Mouse (Mus musculus): Measurements from ENCODE around the gene 4933421I07Rik.

4933421I07Rik gene

DNA sequence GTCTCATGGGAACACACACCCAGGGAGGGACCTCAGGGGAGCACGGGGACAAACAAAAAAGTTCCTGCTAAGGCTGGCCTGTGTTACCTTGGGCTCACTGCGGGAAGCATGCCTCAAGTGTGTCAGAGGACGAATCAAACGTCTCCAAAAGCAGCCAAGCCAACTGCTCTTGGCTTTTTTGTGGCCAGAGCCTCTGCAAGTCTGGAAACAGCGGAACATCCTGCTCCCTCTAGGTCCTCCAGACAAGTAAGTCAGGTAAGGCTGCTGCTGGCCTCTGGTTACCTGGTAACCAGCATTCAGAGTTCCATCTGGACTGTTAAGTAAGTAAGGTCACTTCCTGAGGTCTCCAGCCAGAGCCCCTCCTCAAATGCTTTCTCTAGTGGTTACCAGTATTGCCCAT, at the start of gene 4933421I07Rik:
Gene 4933421I07Rik (minus strand): TSS at position 271 of the 400 bp plus-strand sequence.
- no peak for DNase-seq (ENCODE audit: extremely low read depth, low read depth)

DNA sequence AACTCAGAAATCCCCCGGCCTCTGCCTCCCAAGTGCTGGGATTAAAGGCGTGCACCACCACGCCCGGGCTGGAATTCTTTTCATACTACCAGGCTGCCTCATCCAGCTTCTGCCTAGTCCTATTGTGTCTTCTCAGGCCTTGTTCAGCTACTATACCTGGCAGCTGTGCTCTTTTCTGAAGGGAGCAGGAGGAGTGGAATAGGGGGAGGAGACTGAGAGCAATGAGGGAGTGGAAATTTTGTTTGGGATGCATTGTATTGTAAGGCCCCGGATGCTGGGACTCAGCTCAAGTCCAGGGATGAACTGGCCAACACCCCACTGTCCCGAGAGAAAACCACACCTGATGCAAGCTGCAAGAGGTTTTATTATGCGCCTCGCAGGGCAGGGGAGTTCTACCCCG, 49.4 kb upstream of the 4933421I07Rik start:
- no peak for DNase-seq (ENCODE audit: extremely low read depth, low read depth)

DNA sequence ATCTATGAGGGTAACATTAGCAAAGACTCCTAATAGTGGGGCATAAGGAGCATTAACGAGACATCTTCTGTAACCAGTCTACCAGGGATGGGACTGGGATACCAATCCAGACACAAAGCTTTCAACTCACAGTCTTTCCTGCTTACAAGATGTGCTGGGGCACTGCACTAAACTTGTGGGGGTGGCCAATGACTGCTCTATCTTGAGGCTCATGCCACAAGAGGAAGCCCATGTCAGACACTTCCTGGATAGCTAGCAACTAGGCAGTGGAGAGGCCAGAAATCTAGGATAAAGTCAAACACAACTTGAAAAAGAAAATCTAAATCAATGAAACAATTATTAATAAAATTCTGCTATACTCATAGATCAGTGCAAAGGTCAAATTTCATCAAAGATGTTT, 48.3 kb upstream of the 4933421I07Rik start:
- no peak for DNase-seq (ENCODE audit: extremely low read depth, low read depth)

DNA sequence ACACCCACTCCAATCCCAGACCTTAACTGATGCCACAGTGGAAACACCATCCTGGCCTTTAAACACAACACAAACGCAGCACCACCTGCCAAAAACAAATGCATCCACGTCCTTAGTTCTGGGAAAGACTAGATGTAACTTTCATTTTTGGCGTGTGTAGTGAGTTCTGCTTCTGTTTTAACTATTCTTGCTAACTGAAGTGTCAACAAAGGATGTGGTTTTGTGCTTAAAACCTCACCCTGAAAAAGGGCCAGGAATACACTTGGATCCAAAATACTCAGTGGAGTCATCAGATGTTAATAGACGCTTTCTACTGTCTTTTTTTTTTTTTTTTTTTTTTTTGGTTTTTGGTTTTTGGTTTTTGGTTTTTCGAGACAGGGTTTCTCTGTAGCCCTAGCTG, 42.9 kb upstream of the 4933421I07Rik start:
- no peak for DNase-seq (ENCODE audit: extremely low read depth, low read depth)

DNA sequence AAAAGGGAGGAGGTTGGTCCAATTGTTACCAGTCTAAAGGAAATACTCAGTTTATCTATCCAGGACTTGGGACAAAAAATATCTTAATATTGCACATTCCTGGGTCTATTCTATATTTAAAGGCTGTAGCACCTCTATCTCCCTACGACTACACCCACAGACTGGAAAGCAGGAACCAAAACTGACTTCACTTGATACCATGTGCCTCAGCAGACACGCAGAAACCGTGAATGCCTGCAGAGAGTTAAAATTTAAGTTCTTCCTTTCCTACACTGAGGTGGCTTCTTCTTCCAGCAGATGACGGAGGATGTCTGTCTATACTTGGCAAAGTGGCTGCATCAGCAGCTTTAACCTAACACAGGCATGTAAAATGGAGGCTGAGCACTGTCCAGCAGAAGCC, 42.4 kb upstream of the 4933421I07Rik start:
- no peak for DNase-seq (ENCODE audit: extremely low read depth, low read depth)

DNA sequence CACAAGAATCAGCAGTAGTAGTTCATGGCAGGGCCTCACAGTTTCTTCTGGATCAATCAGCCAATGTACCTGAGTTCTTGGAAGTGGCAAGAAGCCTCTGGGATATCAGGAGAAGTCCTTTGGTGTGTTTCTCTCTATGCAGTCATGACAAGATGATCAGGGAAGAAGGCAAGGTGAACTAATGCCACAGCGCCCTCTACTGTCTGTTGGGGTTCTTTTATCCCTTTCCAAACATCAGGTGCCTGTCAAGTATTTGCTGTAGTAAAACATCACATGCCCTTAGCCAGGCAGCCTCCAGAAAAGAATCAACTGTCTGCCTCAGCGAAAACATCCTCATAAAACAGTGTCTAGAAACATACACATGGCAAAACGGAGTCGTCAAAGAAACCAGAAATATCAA, 6.7 kb upstream of the 4933421I07Rik start:
- DNase-seq (ENCODE audit: extremely low read depth, low read depth): no peak

DNA sequence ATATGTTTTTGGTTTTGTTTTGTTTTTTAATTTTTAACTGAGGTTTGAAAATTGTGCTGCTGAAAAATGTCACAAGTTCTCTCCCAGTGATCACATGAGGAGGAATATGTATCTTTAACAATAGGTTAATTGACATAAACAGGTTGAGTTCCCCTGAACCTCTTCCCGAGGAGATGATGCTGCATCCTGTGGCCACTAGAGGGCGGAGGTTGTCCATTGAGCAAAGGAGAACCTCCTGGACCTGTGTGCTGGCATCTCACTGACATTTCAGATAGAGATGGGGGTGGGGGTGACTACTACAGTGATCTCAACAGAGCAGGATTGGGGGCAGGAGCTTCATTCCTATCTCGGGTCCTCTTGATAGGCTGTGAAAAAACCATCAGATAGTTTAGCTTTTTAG, 2.7 kb upstream of the 4933421I07Rik start:
- DNase-seq (ENCODE audit: extremely low read depth, low read depth): no peak

DNA sequence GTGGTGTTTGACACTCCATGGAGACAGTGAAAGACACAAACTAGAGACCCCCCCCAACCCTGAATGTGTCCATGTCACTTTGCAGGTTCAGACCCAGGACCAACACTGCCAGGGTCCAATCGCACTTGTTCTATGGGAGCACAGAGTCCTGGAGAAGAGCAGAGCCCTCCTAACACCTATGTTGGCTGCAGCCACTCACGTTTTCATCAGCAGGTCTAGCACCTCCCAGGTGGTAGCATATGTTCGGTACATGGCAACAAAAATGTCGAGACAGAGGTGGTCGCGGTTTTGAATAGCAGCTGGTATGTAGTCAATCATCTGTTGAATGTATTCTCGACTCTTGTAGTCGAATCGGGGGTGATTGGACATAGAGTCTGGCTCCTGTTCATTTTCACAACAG, 568 bp downstream of the 4933421I07Rik start:
- no peak for DNase-seq (ENCODE audit: extremely low read depth, low read depth)

All from MEL-GATA-1-ER (cell line).